Mouse (Mus musculus) neural tube, embryonic 15.5 days (tissue): ENCODE data around the gene Tbc1d22b. TPM values are rescaled to one million over a fixed set of nuclear protein-coding genes. Genes with fewer than 3 reads are reported as not detected.
"Not testable (repeated sequence)": the region's sequence is repeated elsewhere in the genome, so short reads cannot be mapped to it uniquely, and the experiment has no call there.

Source experiments
- ATAC-seq: fragments of 200-750 bp; cut with Nextera tagmentation; 2 replicates; pipeline ENCODE4 v1.8.0; 2017; ENCODE audit warnings: mild to moderate bottlenecking, moderate TSS enrichment, moderate library complexity; ENCODE audit not compliant: low FRiP score
- H3K27ac ChIP-seq: fragments of 300-500 bp; sonication (generic); replicated peaks from 2 replicates; pipeline ENCODE4 v1.5.1; 2015; ENCODE audit warnings: mild to moderate bottlenecking, inconsistent platforms
- H3K27me3 ChIP-seq: fragments of 300-500 bp; sonication (generic); replicated peaks from 2 replicates; pipeline ENCODE4 v1.6.1; 2015; ENCODE audit warnings: inconsistent platforms
- H3K36me3 ChIP-seq: fragments of 300-500 bp; sonication (generic); 2 replicates; pipeline ENCODE4 v1.6.1; 2015; ENCODE audit warnings: inconsistent platforms
- H3K4me1 ChIP-seq: fragments of 300-500 bp; sonication (generic); 2 replicates; pipeline ENCODE4 v1.6.1; 2015; ENCODE audit warnings: inconsistent platforms
- H3K4me2 ChIP-seq: fragments of 300-500 bp; sonication (generic); 2 replicates; pipeline ENCODE4 v1.6.1; 2015; ENCODE audit warnings: inconsistent platforms, mild to moderate bottlenecking, moderate library complexity
- H3K4me3 ChIP-seq: fragments of 300-500 bp; sonication (generic); replicated peaks from 2 replicates; pipeline ENCODE4 v1.5.1; 2015; ENCODE audit warnings: mild to moderate bottlenecking, inconsistent platforms
- H3K9ac ChIP-seq: fragments of 300-500 bp; sonication (generic); replicated peaks from 2 replicates; pipeline ENCODE4 v1.6.1; 2015; ENCODE audit warnings: mild to moderate bottlenecking, inconsistent platforms
- H3K9me3 ChIP-seq: fragments of 300-500 bp; sonication (generic); replicated peaks from 2 replicates; pipeline ENCODE4 v1.6.1; 2016; ENCODE audit warnings: inconsistent platforms
- WGBS: fragments of 180-500 bp; shearing (Covaris S2); methylation state at CpG from one replicate; pipeline ENCODE4 v1.1.7; 2015; ENCODE audit warnings: mixed read lengths; 5-methylcytosine and 5-hydroxymethylcytosine counted together
- polyA plus RNA-seq: library from polyadenylated mRNA; unstranded; fragments of >200 nt; fragmentation: Nextera tagmentation; extraction: Ambion mirVana; gene quantifications from 2 replicates; pipeline ENCODE4 v1.2.1, GENCODE M21; 2015

Tbc1d22b gene
- polyA plus RNA-seq, 1 experiment from 2014 or later: 25.7 TPM

DNA sequence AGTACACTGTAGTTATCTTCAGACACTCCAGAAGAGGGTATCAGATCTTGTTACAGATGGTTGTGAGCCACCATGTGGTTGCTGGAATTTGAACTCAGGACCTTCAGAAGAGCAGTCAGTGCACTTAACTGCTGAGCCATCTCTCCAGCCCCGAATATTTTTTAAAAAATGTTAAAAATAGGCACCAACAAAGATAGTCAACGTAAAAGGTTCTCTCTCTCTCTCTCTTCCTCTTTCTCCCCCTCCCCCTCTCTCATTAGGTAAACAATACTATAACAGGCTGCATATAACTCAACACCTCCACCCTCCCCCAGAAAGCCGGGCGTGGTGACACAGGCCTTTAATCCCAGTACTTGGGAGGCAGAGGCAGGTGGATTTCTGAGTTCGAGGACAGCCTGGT lies 30.9 kb upstream of the Tbc1d22b start:
- H3K9me3 ChIP-seq, H3K9ac ChIP-seq, ATAC-seq, H3K27ac ChIP-seq, H3K27me3 ChIP-seq, H3K36me3 ChIP-seq, H3K4me2 ChIP-seq, H3K4me1 ChIP-seq, H3K4me3 ChIP-seq: not testable (repeated sequence)
- WGBS: 96% methylated on average over 5 of the region's 5 CpGs

GRCm38 (mm10) chr17:29519731-29520130 lies 29.9 kb upstream of the Tbc1d22b start:
- H3K4me2 ChIP-seq: no peak overlapping the region
- H3K27me3 ChIP-seq: no peaks in the 10 kb centered on the region
- no peaks in the 10 kb centered on the region for H3K4me1 ChIP-seq
- no peaks in the 10 kb centered on the region for H3K9me3 ChIP-seq
- H3K4me3 ChIP-seq: no peak overlapping the region
- no peaks in the 10 kb centered on the region for H3K36me3 ChIP-seq
- H3K27ac ChIP-seq: no peak overlapping the region
- no peak for ATAC-seq
- 77% methylated on average over 8 of the region's 8 CpGs for WGBS
- H3K9ac ChIP-seq: no peak overlapping the region

- Histone ChIP-seq H3K9ac (no peak overlapping the region), H3K27me3 (no peaks in the 10 kb centered on the region), H3K4me1 (no peaks in the 10 kb centered on the region), H3K36me3 (no peaks in the 10 kb centered on the region), H3K9me3 (no peaks in the 10 kb centered on the region), H3K27ac (no peak overlapping the region), H3K4me3 (no peak overlapping the region), H3K4me2 (no peak overlapping the region)
- no peak for ATAC-seq
- WGBS: 86% methylated on average over 2 of the region's 2 CpGs
Measured at GRCm38 (mm10) chr17:29525613-29526012, 24.0 kb upstream of the Tbc1d22b start.

GRCm38 (mm10) chr17:29528568-29529187 lies 20.9 kb upstream of the Tbc1d22b start:
- Histone ChIP-seq H3K4me2 (no peak overlapping the region), H3K9me3 (no peaks in the 10 kb centered on the region), H3K4me1 (0 out of 2 replicates have a peak, but pooled peaks cover 5% of the 10 kb centered on the region), H3K27me3 (no peaks in the 10 kb centered on the region), H3K36me3 (no peaks in the 10 kb centered on the region), H3K9ac (no peak overlapping the region), H3K4me3 (no peak overlapping the region), H3K27ac (no peak overlapping the region)
- 74% methylated on average over 8 of the region's 8 CpGs for WGBS
- ATAC-seq: no peak

- Histone ChIP-seq H3K9me3 (no peaks in the 10 kb centered on the region), H3K9ac (no peak overlapping the region), H3K4me3 (no peak overlapping the region), H3K27me3 (no peaks in the 10 kb centered on the region), H3K4me1 (0 out of 2 replicates have a peak, but pooled peaks cover 5% of the 10 kb centered on the region), H3K27ac (no peak overlapping the region), H3K36me3 (no peaks in the 10 kb centered on the region), H3K4me2 (no peak overlapping the region)
- WGBS: 94% methylated on average over 6 of the region's 6 CpGs
- ATAC-seq: no peak
Measured at GRCm38 (mm10) chr17:29530508-29530907, 19.1 kb upstream of the Tbc1d22b start.

- H3K4me1 ChIP-seq: 0 out of 2 replicates have a peak, but pooled peaks cover 5% of the 10 kb centered on the region
- ATAC-seq: no peak
- no peak overlapping the region for H3K4me3 ChIP-seq
- H3K36me3 ChIP-seq: no peaks in the 10 kb centered on the region
- H3K9ac ChIP-seq: no peak overlapping the region
- H3K9me3 ChIP-seq: no peaks in the 10 kb centered on the region
- no peak overlapping the region for H3K27ac ChIP-seq
- no peaks in the 10 kb centered on the region for H3K27me3 ChIP-seq
- 80% methylated on average over 9 of the region's 9 CpGs for WGBS
- H3K4me2 ChIP-seq: no peak overlapping the region
Measured at GRCm38 (mm10) chr17:29531278-29531677, 18.3 kb upstream of the Tbc1d22b start.

DNA sequence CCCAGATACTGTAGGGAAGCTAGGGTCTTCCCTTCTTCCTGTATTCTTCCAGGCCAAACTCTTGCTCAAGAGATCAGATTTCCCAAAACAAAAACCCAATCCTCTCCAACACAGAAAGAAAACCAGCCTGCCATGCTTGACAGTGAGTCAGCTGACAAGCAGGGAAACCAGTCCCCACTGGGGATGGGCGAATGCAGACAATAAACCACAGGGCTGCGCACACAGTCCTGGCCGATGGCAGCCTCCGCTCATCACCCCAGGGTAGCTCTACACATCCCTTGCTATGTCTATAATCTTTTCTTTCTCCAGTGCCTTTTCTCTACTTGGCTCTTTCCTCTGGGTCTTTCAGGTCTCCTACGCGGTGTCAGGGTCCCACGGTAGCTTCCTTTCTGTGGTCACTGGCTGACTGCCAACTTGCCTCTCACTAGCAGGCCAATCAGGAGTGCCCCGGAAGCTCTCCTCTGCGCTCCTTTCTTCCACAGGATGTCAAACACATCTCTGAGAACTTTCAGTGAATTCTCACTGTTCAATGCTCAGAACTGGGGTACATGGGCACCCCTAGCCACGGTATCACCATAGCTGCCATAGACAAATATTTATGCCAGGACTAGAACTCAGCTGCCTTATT lies 17.7 kb upstream of the Tbc1d22b start:
- Histone ChIP-seq H3K27ac (no peak overlapping the region), H3K9me3 (no peaks in the 10 kb centered on the region), H3K36me3 (no peaks in the 10 kb centered on the region), H3K27me3 (no peaks in the 10 kb centered on the region), H3K4me3 (no peak overlapping the region), H3K4me2 (no peak overlapping the region), H3K9ac (no peak overlapping the region), H3K4me1 (0 out of 2 replicates have a peak, but pooled peaks cover 5% of the 10 kb centered on the region)
- 54% methylated on average over 10 of the region's 10 CpGs for WGBS
- no peak for ATAC-seq

- no peak overlapping the region for H3K27ac ChIP-seq
- WGBS: 91% methylated on average over 11 of the region's 11 CpGs
- H3K9me3 ChIP-seq: no peaks in the 10 kb centered on the region
- no peaks in the 10 kb centered on the region for H3K36me3 ChIP-seq
- H3K4me1 ChIP-seq: 0 out of 2 replicates have a peak, but pooled peaks cover 5% of the 10 kb centered on the region
- H3K27me3 ChIP-seq: no peaks in the 10 kb centered on the region
- H3K4me3 ChIP-seq: no peak overlapping the region
- no peak for ATAC-seq
- no peak overlapping the region for H3K4me2 ChIP-seq
- H3K9ac ChIP-seq: no peak overlapping the region
Measured at GRCm38 (mm10) chr17:29533866-29534265, 15.7 kb upstream of the Tbc1d22b start.

- Histone ChIP-seq H3K27ac (no peak overlapping the region), H3K9me3 (no peaks in the 10 kb centered on the region), H3K27me3 (no peaks in the 10 kb centered on the region), H3K4me3 (no peak overlapping the region), H3K36me3 (no peaks in the 10 kb centered on the region), H3K4me2 (no peak overlapping the region), H3K9ac (no peak overlapping the region), H3K4me1 (no peaks in the 10 kb centered on the region)
- whole genome bisulfite sequencing: 94% methylated on average over 8 of the region's 8 CpGs
- no peak for ATAC-seq
Measured at GRCm38 (mm10) chr17:29540426-29540825, 9.2 kb upstream of the Tbc1d22b start.

DNA sequence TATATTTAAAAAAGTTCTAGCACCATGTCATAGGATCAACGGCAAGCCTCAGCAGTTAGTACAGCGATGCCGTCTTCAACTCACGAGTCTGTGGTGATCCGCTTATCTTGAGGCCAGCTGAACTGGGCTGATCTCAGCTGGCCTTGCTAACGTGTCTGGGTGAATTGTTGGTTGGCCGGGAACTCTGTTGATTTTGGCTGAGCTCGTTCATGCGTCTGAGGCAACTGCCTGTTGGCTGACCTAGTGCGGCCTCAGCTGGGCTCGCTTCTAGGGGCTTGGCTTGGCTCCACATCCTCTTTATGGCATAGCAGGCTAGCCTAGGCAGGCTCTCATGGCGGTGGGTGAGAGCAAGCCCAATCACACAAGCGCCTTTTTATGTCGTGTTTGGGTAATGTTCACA lies 8.2 kb upstream of the Tbc1d22b start:
- no peaks in the 10 kb centered on the region for H3K9me3 ChIP-seq
- H3K4me3 ChIP-seq: no peak overlapping the region
- no peak for ATAC-seq
- no peak overlapping the region for H3K4me2 ChIP-seq
- 77% methylated on average over 14 of the region's 14 CpGs for WGBS
- H3K27me3 ChIP-seq: no peaks in the 10 kb centered on the region
- H3K4me1 ChIP-seq: no peaks in the 10 kb centered on the region
- H3K27ac ChIP-seq: no peak overlapping the region
- H3K9ac ChIP-seq: no peak overlapping the region
- no peaks in the 10 kb centered on the region for H3K36me3 ChIP-seq

GRCm38 (mm10) chr17:29542831-29543690 lies 6.5 kb upstream of the Tbc1d22b start:
- no peak overlapping the region for H3K4me2 ChIP-seq
- H3K4me3 ChIP-seq: no peak overlapping the region
- no peaks in the 10 kb centered on the region for H3K9me3 ChIP-seq
- no peak overlapping the region for H3K27ac ChIP-seq
- H3K27me3 ChIP-seq: no peaks in the 10 kb centered on the region
- no peak overlapping the region for H3K9ac ChIP-seq
- H3K36me3 ChIP-seq: no peaks in the 10 kb centered on the region
- ATAC-seq: no peak
- 88% methylated on average over 19 of the region's 19 CpGs for WGBS
- H3K4me1 ChIP-seq: no peaks in the 10 kb centered on the region

GRCm38 (mm10) chr17:29544064-29544463 lies 5.5 kb upstream of the Tbc1d22b start:
- no peaks in the 10 kb centered on the region for H3K4me1 ChIP-seq
- no peak overlapping the region for H3K27ac ChIP-seq
- no peak overlapping the region for H3K9ac ChIP-seq

More at GRCm38 (mm10) chr17:29544064-29544463, 5.5 kb upstream of the Tbc1d22b start:
- no peaks in the 10 kb centered on the region for H3K36me3 ChIP-seq
- no peak for ATAC-seq
- H3K4me3 ChIP-seq: no peak overlapping the region
- WGBS: 85% methylated on average over 2 of the region's 2 CpGs
- H3K4me2 ChIP-seq: no peak overlapping the region
- no peaks in the 10 kb centered on the region for H3K27me3 ChIP-seq
- no peaks in the 10 kb centered on the region for H3K9me3 ChIP-seq
